Mouse (Mus musculus) olfactory bulb, adult 2 months (tissue): ENCODE measurements at regions not wholly inside any gene's neighbourhood (a gene's known extent, or its start where the extent isn't known, plus 50 kb on each side); places are given as distances from the start of the nearest gene placed in this dataset.

ENCODE experiments used
- H3K27ac ChIP-seq: fragments of 200-500 bp; 2 replicates; pipeline ENCODE4 v1.5.1; 2012; ENCODE audit warnings: low read depth, low read length; ENCODE audit not compliant: insufficient read depth
- H3K4me1 ChIP-seq: fragments of 200-500 bp; 2 replicates; pipeline ENCODE4 v1.6.1; 2012; ENCODE audit warnings: low read length; ENCODE audit not compliant: control insufficient read depth, insufficient read depth
- H3K4me3 ChIP-seq: fragments of 200-500 bp; 2 replicates; pipeline ENCODE4 v1.5.1; 2012; ENCODE audit warnings: mild to moderate bottlenecking, low read depth, low read length, moderate library complexity; ENCODE audit not compliant: insufficient read depth
- CTCF ChIP-seq: fragments of 200-500 bp; IDR thresholded peaks from 2 replicates; pipeline ENCODE4 v1.5.1; 2012; ENCODE audit warnings: low read depth, mild to moderate bottlenecking, low read length, moderate library complexity; ENCODE audit not compliant: insufficient read depth
- POLR2A ChIP-seq: fragments of 200-500 bp; IDR thresholded peaks from 2 replicates; pipeline ENCODE4 v1.6.1; 2012; ENCODE audit warnings: mild to moderate bottlenecking, low read depth, low read length, moderate library complexity; ENCODE audit not compliant: insufficient read depth
- WGBS: fragments of 180-500 bp; shearing (Covaris S2); methylation state at CpG from one replicate; pipeline ENCODE4 v1.1.7; 2018; 5-methylcytosine and 5-hydroxymethylcytosine counted together

DNA sequence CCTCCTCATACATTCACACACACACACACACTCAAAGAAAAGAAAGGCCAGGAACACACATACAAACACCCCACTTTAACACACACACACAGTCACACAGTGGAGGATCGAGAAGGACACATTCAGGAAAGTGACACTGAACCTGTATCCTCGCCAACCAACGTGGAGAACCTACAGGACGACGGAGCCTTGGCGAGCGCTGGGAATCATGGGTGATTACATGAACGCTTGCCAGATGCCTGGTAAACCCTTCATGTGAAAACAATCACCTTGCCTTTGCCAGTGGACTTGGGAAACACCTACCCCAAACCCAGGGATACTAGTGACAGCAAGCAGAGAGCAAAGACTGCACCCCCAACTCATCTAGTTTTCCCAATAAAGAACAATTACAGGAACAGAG lies 117.2 kb upstream of the Gsc start:
- no peaks in the 10 kb centered on the region for H3K4me1 ChIP-seq
- WGBS = 85% methylated on average over 8 of the region's 8 CpGs
- no peak overlapping the region for H3K4me3 ChIP-seq
- TF ChIP-seq POLR2A (no peak), CTCF (no peak)
- no peak overlapping the region for H3K27ac ChIP-seq

DNA sequence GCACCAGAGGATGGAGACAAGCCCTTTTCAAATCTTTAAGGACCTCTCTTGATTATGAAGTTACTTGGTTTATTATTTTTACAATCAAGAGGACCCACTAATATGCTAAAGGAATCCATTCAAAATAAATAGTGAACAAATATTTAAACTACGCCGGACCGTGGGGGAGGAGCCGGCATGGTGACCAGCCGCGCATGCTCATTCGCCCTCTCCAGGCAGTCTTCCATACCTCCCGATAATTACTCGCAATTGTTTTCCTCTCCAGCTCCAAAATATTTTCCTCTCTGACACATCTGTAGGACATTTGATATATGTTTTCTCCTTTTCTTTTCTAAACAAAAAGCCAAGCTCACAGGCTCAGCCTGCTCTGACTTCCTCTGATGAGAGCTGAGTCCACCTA lies 111.3 kb upstream of the Gsc start:
- 79% methylated on average over 9 of the region's 9 CpGs for WGBS
- Histone ChIP-seq H3K4me1 (no peaks in the 10 kb centered on the region), H3K4me3 (no peak overlapping the region), H3K27ac (no peak overlapping the region)
- TF ChIP-seq CTCF (no peak), POLR2A (no peak)

DNA sequence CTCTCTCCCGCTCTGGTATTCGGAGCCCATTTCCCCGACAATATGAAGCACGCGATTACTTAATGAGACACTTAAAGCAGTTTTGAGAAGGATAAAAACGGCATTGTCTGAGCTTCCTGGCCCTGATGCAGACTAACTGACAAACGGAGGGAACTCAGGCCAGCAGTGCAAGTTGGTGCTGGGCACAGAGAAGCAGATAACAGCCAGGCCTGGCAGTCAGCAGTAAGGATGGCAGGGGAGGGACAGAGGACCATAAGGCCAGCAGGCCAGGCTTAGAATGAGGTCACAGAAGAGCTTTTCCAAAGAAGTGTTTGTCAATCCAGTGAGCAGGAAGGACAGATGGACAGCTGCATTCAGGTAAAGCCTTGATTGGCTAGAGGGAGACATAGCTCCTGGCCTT lies 107.7 kb upstream of the Gsc start:
- 37% methylated on average over 7 of the region's 7 CpGs for whole genome bisulfite sequencing
- TF ChIP-seq CTCF = no peak
- TF ChIP-seq POLR2A = no peak
- no peak overlapping the region for H3K27ac ChIP-seq
- H3K4me1 ChIP-seq = no peaks in the 10 kb centered on the region
- no peak overlapping the region for H3K4me3 ChIP-seq

DNA sequence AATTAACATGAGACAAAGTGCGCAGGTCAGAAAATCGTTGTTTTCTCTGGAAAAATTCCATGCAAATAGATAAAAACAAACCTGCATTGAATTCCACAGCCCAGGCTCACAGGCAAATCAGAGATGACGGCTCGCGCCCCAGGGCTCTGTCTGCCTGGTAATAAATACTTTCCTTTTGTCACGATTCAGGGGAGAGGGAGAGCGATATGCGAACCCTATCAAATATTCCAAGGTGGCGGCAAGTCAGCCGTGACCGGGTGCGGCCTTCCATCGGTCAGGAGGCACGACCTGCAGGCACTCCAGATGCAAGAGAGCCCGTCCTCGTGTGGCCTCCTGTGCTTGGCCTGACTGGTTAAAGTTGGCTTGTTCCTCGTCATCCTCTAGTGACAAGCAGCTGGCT lies 94.5 kb upstream of the Gsc start:
- WGBS = 89% methylated on average over 17 of the region's 17 CpGs
- TF ChIP-seq CTCF = no peak
- no peak overlapping the region for H3K27ac ChIP-seq
- no peak overlapping the region for H3K4me3 ChIP-seq
- no peaks in the 10 kb centered on the region for H3K4me1 ChIP-seq

DNA sequence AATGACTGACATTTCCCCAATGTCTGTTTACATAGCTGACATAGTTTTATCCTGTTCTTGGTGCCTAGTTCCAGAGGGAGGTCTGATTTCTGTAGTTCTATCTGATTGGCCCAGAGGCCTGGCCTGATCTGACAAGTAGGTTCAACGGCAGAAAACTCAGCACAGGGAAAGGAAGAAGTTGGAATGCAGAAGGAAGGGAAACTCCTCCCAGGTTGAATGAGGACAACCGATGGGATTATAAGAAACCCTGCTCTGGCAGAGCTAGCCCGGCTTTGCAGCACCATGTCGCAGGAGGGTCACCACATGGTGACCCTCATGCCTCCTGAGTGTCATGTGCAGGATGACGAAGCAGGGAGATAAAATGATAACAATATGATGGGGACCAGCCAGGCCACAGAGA lies 89.8 kb upstream of the Gsc start:
- Histone ChIP-seq H3K4me1 (no peaks in the 10 kb centered on the region), H3K4me3 (no peak overlapping the region), H3K27ac (no peak overlapping the region)
- no peak for TF ChIP-seq POLR2A
- no peak for TF ChIP-seq CTCF
- WGBS = 82% methylated on average over 5 of the region's 5 CpGs

DNA sequence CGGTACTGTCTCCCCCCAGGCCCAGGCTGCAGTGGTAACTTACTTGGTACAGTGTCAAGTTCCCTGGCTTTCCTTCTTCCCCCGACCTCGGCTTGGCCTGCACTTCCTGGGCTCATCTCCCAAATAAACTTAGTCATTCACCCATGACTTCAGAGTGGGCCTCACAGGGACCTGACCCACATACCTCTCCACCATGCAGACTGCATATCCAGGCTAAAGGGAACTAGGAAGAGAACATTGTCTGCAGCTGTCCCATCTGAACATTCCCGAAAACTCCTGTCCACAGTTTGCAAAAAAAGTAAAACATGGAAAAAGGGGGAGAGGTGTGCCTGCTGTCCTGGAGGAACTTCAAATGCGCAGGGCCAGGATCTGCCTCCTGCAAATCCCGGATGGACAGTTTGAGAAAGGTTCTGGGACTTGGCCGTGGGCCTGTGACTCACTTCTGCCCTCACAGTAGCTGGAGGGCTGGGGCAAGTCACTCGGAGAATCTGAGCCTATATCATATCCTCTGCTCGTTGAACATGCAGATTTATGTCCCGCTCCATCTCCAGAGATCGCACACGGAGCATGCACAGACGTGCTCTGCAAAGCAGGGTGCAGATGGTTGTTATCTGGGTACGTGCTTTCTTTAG lies 87.9 kb upstream of the Gsc start:
- no peak overlapping the region for H3K4me3 ChIP-seq
- TF ChIP-seq CTCF = no peak
- no peak overlapping the region for H3K27ac ChIP-seq
- no peaks in the 10 kb centered on the region for H3K4me1 ChIP-seq
- WGBS = 72% methylated on average over 14 of the region's 14 CpGs

DNA sequence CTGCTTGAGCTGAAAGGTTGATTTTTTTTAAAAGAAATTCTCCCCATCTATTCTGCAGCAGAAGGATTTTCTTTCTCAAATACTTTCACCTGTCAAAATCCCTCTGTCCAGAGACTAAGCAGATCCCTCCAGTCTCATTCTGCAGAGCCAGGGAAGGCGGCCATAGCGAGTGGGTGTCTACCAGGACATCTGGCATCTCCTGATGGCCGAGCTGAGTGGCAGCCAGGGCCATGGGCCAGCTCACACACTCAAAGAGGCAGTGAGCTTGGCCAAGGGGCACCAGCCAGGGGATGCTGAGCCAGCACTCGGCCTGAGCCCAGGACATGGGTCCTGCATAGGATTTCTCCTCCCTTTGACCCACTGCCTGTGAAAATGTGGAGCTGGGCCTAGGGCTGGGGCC lies 84.6 kb upstream of the Gsc start:
- no peak overlapping the region for H3K4me3 ChIP-seq
- TF ChIP-seq CTCF = no peak
- no peak for TF ChIP-seq POLR2A
- WGBS = 52% methylated on average over 4 of the region's 4 CpGs
- H3K4me1 ChIP-seq = no peaks in the 10 kb centered on the region
- H3K27ac ChIP-seq = no peak overlapping the region

DNA sequence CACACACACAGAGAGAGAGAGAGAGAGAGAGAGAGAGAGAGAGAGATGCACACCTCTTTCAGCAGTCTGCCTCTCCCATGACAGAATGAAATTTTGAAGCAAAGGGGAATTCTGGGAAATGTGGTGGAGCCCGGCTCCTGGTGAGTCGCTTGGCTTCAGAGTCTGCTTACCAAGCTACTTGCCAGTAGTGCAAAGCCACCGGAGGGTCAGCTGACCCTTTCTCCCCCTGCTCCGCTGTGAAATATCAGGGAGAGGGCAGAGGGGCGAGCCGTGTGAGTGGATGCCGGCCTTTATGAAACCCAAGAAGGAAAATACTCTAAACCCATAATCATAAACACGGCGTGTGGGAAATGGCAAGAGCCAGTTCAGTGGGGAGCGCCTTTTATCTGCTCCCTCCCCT lies 84.2 kb upstream of the Gsc start:
- no peak overlapping the region for H3K27ac ChIP-seq
- H3K4me3 ChIP-seq = no peak overlapping the region
- TF ChIP-seq CTCF (no peak), POLR2A (no peak)
- H3K4me1 ChIP-seq = no peaks in the 10 kb centered on the region
- 68% methylated on average over 10 of the region's 10 CpGs for WGBS

DNA sequence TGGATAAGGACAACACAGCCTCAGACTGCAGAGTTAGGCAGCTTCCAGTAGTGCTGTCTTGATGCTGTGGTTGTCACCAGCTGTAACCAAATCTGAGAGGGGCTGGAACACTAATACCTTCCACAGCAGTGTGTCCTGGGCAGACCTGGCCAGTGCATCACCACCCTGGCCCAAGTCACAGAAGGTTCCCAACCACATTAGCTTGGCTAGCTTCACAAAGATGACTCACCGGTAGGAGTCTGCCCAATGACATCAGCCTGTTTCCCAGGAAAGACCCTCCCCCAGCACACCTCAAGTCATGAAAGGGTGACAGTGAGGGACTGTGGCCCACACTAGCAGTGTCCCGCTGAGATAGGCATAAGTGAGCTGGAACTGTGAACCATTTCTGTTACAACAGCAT lies 75.5 kb upstream of the Gsc start:
- Histone ChIP-seq H3K27ac (no peak overlapping the region), H3K4me3 (no peak overlapping the region), H3K4me1 (no peaks in the 10 kb centered on the region)
- WGBS = 83% methylated on average over 2 of the region's 2 CpGs
- TF ChIP-seq CTCF (no peak), POLR2A (no peak)

DNA sequence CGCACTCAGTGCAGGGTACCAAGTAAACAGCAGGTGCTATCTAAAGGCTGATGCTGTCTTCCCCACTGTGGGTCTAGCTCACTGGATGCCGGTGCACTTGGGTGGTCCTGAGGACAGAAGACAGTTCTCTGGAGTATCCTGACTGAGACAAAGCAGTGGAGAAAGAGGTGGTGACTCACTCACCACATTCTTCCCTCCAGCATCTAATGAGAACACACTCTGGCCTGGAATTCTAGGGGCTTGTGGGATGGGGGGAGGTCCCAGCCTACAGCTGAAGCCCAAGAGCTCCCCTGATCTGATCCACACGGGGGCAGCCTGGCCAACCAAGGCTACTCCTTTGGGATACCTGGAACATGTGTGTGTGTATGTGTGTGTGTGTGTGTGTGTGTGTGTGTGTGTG lies 74.4 kb upstream of the Gsc start:
- no peak for TF ChIP-seq POLR2A
- no peak for TF ChIP-seq CTCF
- 70% methylated on average over 3 of the region's 3 CpGs for WGBS
- Histone ChIP-seq H3K4me1 (no peaks in the 10 kb centered on the region), H3K4me3 (no peak overlapping the region), H3K27ac (no peak overlapping the region)
